Mouse (Mus musculus): ENCODE results near the gene Golga4. TPM values are rescaled to one million over a fixed set of nuclear protein-coding genes. Genes with fewer than 3 reads are reported as not detected.

Golga4 gene
- 36.9 and 50.0 TPM in 2 replicates for polyA plus RNA-seq (2012; rRNA removed)

DNA sequence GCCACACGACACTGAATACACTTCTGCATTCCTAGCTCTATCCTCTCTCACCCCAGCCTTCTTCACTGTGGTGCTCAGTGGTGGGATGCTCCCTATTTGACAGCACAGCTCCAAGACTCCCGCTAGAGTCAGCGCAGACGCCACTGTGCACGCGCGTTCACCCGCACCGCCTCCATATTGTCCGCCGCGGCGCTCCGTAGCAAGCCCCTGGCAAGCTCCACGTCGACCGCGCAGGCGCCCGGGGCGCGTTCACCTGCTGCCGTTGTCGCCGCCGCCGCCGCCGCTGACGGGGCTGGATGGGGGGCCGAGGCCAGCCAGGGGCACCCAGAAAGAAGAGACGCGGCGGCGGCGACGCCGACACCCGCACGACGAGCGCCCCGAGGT, at the start of gene Golga4:
Gene Golga4 (plus strand): TSS at position 248 of the 384 bp plus-strand sequence.
- peak; percentile 91 for DNase-seq (ENCODE audit: low spot score)

DNA sequence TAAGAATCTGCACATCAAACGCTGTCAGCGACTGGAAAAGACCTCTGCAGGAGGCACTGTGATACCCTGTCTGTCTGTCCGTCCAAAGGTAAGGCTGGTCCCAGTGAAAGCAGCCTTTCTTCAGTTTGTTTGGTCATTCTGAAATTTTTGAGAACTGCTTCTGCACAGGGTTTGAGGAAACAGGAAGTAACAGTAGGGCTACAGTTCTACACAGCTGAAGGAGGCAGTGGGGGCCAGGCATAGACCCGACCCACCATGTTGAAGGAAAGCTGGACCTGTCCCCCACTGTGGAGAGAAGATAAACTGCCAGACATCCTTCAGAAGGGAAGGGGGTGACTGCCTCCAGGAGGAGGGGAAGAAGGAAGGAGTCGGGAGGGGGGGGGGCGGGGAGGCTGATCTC, 49.7 kb upstream of the Golga4 start:
- DNase-seq (ENCODE audit: low spot score): no peak

DNA sequence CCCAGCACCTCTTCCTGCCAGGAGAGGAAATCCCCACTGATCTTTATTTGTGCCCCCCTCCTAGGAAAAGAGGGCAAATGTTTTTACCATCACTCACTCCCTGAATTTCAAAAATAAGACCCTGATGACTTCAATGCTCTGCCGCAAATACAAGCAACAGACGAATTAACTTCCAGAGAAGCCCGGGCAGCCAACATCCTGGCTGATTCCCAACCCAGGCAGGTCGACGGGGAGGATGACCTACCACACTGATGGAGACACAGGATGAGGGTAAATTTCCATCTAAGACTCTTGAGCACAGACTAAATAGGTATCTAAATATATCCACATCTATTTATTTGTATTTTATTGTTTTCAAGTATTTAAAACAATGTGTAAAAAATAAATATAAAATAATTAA, 48.0 kb upstream of the Golga4 start:
- no peak for DNase-seq (ENCODE audit: low spot score)

DNA sequence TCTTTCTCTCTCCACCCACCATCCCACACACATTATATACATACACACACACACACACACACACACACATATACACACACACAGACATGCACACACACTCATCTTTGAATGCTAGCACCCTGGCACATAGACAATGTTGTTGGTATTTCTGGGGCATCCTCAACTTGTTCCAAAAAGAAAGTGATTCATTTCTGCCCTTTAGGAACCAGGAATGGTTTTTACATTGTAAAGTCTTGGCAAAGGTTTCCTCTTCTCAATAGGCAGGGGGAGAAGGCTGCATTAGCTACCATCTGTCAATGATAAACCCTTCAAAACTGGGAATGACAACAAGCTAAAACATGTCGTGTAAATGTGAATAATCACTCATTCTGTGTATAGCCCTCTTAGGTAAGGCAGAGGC, 42.0 kb upstream of the Golga4 start:
- no peak for DNase-seq (ENCODE audit: low spot score)

DNA sequence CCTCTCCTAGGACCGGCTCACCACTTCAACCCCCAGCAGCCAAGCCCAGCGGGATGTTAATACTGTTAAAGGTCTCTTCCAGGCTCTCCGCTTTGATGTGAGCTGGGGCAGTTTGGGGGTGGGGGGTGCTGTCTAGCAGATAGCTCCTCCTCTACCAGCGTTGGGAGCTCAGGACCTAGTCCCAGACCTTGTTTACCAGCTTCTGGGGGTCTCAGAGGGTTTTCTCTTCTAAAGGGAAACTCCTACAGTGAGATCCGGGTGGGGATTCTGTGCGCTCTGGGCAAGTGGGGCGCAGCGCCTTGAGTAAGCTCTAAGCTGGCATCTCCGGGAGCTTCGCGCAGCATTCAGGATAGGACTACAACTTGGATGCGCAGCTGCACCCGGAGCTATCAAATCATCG, 37.8 kb upstream of the Golga4 start:
- no peak for DNase-seq (ENCODE audit: low spot score)

DNA sequence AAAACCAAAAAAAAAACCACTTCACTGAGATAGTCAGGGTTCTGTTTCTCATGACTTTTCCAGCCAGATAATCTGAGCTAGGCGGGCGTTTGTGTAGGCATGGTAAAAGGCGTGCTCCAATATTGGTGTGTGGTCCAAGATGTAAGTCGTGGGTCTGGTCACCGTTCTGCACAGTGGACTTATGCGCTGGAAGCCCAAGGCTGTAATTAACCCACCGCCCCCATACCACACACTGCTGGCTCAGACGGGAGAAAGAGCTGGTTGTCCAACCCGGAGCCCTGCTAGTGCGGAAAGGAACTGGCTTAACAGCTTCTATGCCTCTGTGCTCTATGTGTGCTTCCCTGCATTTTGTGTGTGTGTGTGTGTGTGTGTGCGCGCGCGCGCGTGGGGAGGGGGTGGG, 36.8 kb upstream of the Golga4 start:
- no peak for DNase-seq (ENCODE audit: low spot score)

DNA sequence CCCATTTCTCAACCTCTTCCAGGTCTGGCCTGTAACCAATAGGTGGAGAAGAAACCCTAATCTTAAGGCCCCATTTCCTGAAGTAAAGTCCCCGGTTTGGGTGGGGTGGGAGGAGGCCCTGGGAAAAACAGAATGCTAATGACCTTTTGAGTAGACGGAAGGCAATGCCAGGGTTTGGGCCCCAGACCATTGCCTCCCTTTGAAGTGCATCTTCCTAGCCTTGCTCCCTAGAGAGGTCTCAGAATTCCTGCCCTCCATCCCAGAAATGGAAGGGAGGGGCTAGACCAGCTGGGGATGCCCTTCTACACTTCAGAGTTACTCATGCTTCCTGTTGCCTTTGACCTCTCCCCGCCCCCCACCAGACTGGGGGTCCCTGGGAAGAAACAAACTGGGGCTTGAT, 34.8 kb upstream of the Golga4 start:
- no peak for DNase-seq (ENCODE audit: low spot score)

DNA sequence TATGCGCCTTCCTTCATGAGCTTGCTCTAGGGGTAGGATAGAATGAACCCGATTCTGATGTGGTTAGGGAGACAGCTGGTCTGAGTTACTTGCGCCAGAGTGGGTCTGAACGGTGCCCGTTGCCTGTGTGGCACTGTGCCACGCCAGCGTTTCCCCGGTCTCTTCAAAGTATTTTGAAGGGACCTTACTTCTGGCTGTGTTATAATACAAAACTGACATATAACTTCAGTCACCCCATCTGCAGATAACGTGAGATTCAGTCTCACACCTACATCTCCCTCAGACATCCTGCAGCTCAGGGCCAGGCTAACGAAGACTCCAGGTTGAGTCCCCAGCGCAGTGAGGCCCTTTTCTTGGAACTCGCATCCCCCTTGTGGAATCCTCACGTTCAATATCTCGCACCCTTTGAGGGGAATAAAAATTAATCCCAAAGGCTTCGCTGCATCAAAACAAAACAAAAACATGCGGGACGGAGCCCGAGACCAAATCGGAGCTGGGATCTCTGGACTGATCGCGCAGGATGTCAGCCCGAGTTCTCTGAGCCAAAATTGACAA, 29.8 kb upstream of the Golga4 start:
- DNase-seq (ENCODE audit: low spot score): no peak

DNA sequence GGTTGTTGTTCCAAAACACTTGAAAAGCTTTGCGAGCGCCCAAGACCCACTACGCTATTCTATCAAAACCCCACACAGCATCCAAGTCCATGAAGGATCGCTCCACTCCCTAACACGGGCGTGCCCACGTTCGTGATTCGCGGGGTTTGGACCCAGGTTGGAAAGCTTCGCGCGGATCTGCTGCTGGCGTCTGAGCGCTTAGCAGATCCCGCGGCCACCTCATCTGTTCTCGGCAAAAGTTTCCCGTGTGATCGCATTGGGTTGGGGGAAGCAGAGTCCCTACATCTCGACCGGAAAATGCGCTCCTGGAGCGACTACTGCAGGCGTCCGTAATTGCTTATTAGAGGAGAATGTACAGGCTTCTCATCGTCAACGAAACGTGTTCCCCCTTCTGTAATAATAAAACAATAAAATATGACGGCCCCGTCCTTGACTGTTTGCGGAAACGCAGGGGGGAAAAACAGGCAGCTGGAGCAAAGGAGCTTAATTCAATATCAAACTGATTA, 29.2 kb upstream of the Golga4 start:
- no peak for DNase-seq (ENCODE audit: low spot score)

DNA sequence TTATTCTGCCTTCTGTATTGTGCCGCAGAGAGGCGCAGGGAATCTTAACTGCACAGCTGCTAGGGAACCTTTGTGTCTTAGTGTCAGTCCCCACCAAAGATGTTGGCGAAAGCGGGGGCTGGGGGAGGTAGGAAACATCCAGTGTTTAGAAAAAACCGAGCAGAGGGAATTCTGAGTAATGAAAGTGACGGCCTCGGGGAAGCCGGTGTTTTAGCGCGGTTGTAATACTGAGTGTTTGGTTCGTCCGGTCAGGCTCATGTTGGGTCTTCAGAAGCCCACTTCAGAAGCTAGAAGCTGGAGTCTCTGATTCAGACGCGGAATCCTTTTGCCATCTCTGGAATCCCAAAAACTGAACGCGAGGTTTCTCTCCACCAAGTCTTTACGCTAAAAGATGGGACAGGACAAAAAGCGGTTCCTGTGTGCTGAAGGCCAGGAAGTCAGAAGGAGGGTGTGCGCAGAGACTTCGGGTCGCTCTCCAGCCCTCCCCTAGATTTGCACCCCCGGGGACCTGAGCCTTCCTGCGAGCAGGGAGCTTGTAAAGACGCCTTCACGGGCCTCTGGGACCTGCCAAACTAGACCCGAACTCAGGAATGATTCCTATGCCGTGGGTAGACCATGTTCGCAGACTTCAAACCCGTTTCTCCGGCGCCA, 28.7 kb upstream of the Golga4 start:
- no peak for DNase-seq (ENCODE audit: low spot score)

DNA sequence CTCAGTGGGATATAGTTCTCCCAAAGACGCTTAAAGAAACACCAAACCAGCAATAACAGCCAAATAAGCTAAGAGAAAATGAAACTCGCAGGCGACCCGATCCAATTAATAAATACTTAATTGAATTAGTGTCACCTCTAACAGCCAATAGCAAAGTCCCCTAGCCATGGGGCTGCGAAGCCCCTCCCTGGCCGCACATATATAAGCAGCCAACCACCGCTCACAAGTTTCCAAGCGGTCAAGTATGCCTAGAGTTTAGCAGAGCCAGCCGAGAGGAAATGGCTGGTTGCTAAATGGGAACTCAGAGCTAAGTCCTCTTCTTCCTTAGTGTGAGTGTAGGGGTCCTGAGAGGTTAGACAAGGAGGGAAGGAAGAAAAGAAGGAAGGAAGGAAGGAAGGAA, 28.1 kb upstream of the Golga4 start, which contains the start of gene Eomes:
Gene Eomes (plus strand): TSS at position 252 of the 400 bp plus-strand sequence.
- no peak for DNase-seq (ENCODE audit: low spot score)

DNA sequence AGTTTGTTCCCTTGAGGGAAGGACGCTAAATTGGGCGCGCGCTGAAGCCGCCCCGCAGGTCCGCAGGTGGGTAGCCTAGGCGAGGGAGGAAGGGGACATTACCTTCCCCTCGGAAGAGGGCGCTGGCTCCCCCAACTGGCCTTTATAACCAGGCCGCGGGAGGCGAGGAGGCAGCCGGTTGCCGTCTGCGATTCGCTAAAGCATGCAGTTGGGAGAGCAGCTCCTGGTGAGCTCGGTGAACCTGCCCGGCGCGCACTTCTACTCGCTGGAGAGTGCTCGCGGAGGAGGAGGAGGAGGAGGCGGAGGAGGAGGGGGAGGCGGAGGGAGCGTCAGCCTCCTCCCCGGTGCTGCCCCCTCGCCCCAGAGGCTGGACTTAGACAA, 27.6 kb upstream of the Golga4 start:
- no peak for DNase-seq (ENCODE audit: low spot score)

DNA sequence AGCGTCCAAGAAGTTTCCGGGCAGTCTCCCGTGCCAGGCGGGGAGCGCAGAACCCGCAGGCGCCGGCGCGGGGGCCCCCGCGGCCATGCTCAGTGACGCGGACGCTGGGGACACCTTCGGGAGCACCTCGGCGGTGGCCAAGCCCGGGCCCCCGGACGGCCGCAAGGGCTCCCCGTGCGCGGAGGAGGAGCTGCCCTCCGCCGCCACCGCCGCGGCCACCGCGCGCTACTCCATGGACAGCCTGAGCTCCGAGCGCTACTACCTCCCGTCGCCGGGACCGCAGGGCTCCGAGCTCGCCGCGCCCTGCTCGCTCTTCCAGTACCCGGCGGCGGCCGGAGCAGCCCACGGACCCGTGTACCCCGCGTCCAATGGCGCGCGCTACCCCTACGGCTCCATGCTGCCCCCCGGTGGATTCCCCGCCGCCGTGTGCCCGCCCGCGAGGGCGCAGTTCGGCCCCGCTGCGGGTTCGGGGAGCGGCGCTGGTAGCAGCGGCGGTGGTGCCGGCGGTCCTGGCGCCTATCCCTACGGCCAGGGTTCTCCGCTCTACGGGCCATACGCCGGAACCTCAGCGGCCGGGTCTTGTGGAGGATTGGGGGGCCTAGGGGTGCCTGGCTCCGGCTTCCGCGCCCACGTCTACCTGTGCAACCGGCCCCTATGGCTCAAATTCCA, 27.1 kb upstream of the Golga4 start:
- DNase-seq (ENCODE audit: low spot score): peak; percentile 24

DNA sequence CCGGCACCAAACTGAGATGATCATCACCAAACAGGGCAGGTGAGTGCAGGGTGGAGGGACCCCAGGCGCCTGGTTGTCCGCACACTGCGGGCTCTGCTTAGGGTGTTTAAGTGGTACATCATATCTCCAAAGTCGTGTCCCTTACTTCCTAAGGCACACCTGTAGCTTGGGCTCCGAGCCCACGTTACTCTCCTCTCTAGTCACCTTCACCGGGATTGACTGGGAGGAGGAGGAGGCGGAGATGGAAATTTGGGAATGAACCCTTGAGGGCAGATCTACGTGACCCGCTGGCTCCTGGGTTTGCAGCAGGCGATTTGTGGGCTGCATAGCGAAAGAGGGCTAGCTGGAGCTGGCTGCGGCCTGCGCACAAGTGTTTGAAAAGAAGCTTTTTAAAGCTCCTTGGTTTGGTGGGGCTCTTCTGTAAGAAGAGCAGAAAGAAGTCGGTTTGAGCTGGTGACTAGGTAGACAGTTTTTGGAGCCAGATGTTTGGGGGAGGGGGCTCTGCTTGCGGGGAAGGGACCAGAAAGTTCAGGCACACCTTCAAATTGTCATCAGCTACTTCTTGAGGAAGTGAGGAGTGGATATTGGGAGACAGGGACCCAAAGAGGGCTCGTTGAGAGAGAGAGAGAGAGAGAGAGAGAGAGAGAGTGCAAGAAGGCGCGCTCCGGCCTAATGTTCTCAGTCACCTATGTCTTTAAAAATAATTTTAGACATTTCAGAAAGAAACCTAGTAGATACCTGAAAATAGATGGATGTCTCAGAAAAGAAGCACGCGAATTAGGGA, 26.4 kb upstream of the Golga4 start:
- DNase-seq (ENCODE audit: low spot score): no peak

DNA sequence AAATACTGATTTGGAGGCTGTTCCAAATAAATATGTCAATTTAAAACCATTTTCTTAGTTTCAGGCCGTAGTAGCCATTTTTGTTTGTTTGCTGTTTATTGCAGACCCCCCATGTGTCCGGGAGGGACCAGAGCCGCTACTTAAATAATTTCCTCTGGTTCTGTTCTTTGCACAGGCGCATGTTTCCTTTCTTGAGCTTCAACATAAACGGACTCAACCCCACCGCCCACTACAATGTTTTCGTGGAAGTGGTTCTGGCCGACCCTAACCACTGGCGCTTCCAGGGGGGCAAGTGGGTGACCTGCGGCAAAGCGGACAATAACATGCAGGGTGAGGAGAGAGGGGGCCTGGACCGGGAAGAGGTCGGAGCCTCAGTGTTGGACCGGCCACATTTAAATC, 25.8 kb upstream of the Golga4 start:
- no peak for DNase-seq (ENCODE audit: low spot score)

DNA sequence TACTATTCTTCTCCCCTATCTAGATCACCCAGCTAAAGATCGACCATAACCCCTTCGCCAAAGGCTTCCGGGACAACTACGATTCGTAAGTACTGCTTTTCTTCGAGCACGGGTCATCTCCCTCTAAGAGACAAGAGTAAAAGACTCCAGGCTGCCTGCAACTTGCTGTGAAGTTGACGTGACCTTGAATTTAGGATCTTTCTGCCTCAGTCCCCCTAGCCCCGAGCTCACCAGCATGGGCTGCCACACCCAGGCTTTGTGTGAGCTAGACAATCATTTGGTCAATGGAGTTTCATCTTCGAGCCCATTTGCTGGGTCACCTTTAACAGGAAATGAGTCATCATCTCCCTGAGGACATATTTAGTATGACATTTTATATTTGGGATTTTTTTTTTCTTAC, 23.9 kb upstream of the Golga4 start:
- DNase-seq (ENCODE audit: low spot score): no peak

DNA sequence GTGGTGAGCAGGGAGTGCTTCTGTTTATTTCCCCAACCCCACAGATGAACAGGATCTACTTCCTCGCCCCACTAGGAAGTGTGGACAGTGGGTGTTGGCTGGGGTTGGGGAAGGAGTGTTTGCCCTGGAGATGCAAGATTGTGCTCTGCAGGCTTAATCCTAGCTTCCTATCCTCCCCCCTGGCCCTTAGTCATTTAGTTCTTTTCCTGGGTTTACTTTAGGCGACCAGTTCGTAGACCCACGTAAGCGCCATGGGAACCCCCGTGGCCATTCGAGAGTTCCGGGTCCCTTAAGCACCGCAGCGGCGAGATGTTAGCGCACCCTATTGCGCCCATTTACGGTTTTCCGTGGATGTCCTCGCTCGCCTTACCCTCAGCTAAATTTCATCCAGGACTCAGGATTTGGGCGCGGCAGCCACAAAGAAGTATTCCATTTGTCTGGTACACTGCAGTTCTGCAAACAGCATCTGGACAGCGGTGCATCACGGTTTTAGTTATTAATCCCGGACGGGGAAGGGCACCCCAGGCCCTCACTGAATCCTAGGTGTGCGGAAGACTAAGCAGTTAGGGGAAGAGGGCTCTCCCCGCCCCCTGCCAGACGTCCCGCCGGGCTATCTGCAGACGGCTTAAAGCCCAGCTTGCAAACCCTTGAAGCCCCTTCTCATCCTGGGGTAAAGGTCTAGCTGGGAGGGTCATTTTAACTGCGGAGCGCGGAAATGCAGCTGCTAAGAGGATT, 19.5 kb upstream of the Golga4 start:
- DNase-seq (ENCODE audit: low spot score): no peak

DNA sequence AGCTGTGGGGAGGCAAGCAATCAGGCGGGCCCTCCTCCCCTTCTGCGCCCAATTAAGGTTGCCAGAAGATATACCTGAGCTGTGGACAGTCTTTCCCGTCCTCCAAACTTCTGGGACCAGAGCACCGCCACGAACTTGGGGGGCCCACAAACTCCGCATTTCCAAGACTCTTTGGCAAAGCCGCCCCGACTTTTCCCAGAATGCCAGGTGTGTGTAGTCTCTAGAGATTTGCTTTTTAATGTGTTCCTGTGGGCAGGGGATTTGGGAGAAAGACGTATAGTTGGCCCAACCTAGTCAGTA, 19.0 kb upstream of the Golga4 start:
- no peak for DNase-seq (ENCODE audit: low spot score)

DNA sequence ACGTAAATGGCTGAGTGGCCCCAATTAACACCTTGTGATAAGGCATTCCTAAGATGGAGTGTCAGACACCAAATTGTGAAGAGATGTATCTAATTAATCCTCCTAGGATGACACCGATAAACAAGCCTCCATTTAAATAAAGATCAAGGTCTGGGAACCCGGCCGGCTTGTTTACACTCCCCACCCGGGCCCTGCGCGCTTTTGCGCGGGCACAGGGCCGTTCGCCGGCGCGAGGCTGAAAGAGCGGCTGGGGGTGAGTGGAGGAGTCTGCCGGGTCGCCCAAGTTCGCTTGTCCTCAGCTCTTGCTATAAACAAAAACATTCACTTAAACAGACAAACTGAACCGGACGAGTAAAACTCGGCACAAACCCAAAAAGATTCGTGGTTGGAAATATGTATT, 18.4 kb upstream of the Golga4 start:
- DNase-seq (ENCODE audit: low spot score): no peak

DNA sequence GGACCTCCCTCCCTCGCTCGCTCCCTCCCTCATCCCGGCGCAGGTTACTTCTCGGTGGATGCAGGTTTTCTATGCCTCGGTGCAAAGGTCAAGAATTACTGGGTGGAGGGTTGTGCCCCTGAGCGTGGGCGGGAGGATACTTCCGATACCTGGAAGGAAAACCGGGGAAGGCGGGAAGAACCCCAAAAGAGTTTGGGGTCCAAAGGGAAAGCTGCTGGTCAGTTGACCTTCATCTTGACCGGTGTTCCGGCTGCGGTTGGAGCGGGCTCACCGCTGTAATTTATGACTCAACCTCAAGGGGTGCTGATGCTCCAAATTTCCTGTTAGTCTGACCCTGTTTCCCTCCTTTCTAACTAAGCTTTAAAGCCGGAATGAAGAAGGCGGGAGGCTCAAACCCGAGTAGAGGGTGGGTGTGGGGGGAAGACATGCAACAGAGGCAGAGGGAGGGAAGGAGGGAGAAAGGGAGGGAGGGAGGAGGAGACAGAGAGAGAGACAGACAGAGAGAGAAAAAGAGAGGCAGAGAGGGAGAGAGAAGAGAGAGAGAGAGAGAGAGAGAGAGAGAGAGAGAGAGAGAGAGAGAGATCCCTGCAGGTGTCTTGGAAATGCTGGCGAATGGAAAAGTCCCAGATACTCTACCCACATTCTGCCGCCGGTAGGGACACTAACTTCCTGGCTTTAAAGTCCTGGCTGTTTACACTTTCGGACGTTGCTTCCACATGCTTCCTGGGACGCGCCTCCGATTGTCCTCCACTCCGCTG, 17.8 kb upstream of the Golga4 start:
- peak; percentile 27 for DNase-seq (ENCODE audit: low spot score)

DNA sequence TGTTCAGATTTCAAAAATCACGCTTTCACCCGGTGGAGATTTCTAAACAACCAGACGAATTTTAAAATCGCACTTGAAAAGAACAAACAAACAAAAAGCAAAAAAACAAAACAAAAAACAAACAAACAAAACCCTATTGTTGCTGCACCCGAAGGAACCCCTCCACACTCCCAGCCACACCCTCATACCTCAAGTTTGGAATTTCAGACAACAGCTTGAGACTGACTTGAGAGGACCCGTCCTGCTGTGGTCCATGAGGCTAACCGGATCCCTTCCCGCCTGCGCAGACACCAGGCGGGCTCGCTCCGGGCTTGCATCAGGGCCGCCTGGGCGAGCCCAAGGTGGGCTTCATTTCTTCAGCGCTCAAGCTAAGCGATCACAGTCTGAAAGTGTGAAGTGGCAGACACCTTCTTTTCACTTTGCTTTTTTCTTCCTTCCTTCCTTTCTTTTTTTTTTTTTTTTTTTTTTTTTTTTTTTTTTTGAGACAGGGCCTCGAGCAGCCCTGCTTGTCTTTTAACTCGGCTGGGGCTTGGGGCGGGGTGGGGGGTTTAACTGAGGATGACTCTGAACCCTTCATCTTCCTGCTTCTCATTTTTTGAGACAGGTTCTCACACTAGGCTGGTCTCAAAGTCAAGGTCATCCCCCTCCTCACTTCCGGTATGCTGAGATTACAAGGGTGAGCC, 17.0 kb upstream of the Golga4 start:
- no peak for DNase-seq (ENCODE audit: low spot score)
